Mouse (Mus musculus) kidney, adult 2 months (tissue): ENCODE measurements around the gene Mrps10.

ENCODE experiments used
- CTCF ChIP-seq: fragments of 200-500 bp; conservative IDR thresholded peaks from 2 replicates; pipeline ENCODE4 v1.5.1; 2011; ENCODE audit warnings: low read depth, mild to moderate bottlenecking, control low read depth, low read length, moderate library complexity, mixed read lengths; ENCODE audit not compliant: insufficient read depth, insufficient read length
- POLR2A ChIP-seq: fragments of 200-500 bp; IDR thresholded peaks from one replicate; pipeline ENCODE4 v1.6.1; 2011; ENCODE audit warnings: low read depth, low read length, control low read depth

DNA sequence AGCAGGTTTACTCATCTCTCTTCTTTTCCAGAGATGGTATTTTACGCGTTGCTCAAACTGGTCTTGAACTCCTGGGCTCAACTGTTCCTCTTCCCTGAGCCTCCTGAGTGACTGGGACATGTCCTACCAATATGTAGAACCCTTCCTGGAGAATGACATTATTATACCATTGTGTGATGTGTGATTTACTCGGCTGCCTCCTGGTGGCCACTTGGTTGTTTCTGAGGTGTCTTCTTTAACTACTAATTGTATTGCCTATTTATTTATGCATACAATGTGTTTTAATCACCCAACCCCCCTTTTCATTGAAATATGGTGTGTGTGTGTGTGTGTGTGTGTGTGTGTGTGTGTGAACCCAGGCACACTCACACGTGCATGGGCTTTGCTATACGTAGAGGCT is 62.1 kb downstream of the Mrps10 start:
- TF ChIP-seq CTCF (no peak), POLR2A (no peak)
